Mouse (Mus musculus) small intestine, adult 2 months (tissue): ENCODE measurements around the gene Gtpbp2.

Experiments
- CTCF ChIP-seq: fragments of 200-500 bp; IDR thresholded peaks from 2 replicates; pipeline ENCODE4 v1.5.1; 2012; ENCODE audit warnings: low read depth, mild to moderate bottlenecking, control low read depth, inconsistent platforms, low read length, moderate library complexity, mixed read lengths; ENCODE audit not compliant: insufficient replicate concordance, insufficient read length; ENCODE audit errors: extremely low read depth
- POLR2A ChIP-seq: fragments of 200-500 bp; IDR thresholded peaks from 2 replicates; pipeline ENCODE4 v1.6.1; 2012; ENCODE audit warnings: low read depth, mild to moderate bottlenecking, control low read depth, inconsistent platforms, low read length, moderate library complexity

- TF ChIP-seq CTCF: no peak
- no peak for TF ChIP-seq POLR2A
Observed at GRCm38 (mm10) chr17:46210550-46210949, 49.7 kb downstream of the Gtpbp2 start.
